Mouse (Mus musculus): ENCODE results near the gene Ciz1. TPM values are rescaled to one million over a fixed set of nuclear protein-coding genes. Genes with fewer than 3 reads are reported as not detected.

The Ciz1 gene
- 252 and 324 TPM in 2 replicates for polyA plus RNA-seq (2012; rRNA removed)

- Histone ChIP-seq H3K4me3 (ENCODE audit: extremely low read depth, insufficient read depth, insufficient read length) (peak within 1 kb of the TSS; percentile 58; the same call in 1 of the 2 replicates), H3K27ac (ENCODE audit: insufficient read depth, low read length) (no peak within 1 kb of the TSS), H3K27me3 (ENCODE audit: control insufficient read depth, insufficient read depth, low read length) (peaks cover 10% of the 10 kb centered on the region), H3K36me3 (ENCODE audit: control insufficient read depth, insufficient read depth, low read length) (no peaks in the 10 kb centered on the region), H3K4me1 (ENCODE audit: control insufficient read depth, insufficient read depth, insufficient read length) (peaks cover 5% of the 10 kb centered on the region; the same call in 1 of the 2 replicates)
- 2% methylated on average over 28 of the region's 52 CpGs for WGBS
- TF ChIP-seq CTCF (IDR thresholded peaks at IDR 0.05; ENCODE audit: extremely low read depth, insufficient read depth, insufficient read length, insufficient replicate concordance) (no peak), POLR2A (IDR thresholded peaks at IDR 0.05; ENCODE audit: low read depth, low read length) (no peak)
- no peak for DNase-seq (ENCODE audit: low read depth in 1 of 2, low spot score in 2 of 2)
These were observed at the start of gene Ciz1 for GRCm38 (mm10) chr2:32352151-32353006. TSS of gene Ciz1 (plus strand) at chr2:32352327.

- H3K4me1 ChIP-seq (ENCODE audit: control insufficient read depth, insufficient read depth, insufficient read length) = no peaks in the 10 kb centered on the region
- WGBS = 96% methylated on average over 10 of the region's 10 CpGs
- peaks cover 48% of the 10 kb centered on the region for H3K36me3 ChIP-seq (ENCODE audit: control insufficient read depth, insufficient read depth, low read length)
These were observed 49.2 kb upstream of the Ciz1 start for GRCm38 (mm10) chr2:32302952-32303351.

GRCm38 (mm10) chr2:32304145-32304832 is 47.8 kb upstream of the Ciz1 start:
- H3K4me1 ChIP-seq (ENCODE audit: control insufficient read depth, insufficient read depth, insufficient read length) = no peaks in the 10 kb centered on the region
- DNase-seq (ENCODE audit: low read depth in 1 of 2, low spot score in 2 of 2) = peak; percentile 11 to 45
- WGBS = 71% methylated on average over 8 of the region's 8 CpGs
- no peak overlapping the region for H3K27ac ChIP-seq (ENCODE audit: insufficient read depth, low read length)
- peaks cover 36% of the 10 kb centered on the region for H3K36me3 ChIP-seq (ENCODE audit: control insufficient read depth, insufficient read depth, low read length)
- H3K4me3 ChIP-seq (ENCODE audit: extremely low read depth, insufficient read depth, insufficient read length) = no peak overlapping the region
- TF ChIP-seq POLR2A (IDR thresholded peaks at IDR 0.05; ENCODE audit: low read depth, low read length) (no peak), CTCF (IDR thresholded peaks at IDR 0.05; ENCODE audit: extremely low read depth, insufficient read depth, insufficient read length, insufficient replicate concordance) (peak; percentile 62; the same call in 1 of the 2 replicates)
- H3K27me3 ChIP-seq (ENCODE audit: control insufficient read depth, insufficient read depth, low read length) = no peaks in the 10 kb centered on the region

More at GRCm38 (mm10) chr2:32302952-32303351, 49.2 kb upstream of the Ciz1 start:
- Histone ChIP-seq H3K27ac (ENCODE audit: insufficient read depth, low read length) (no peak overlapping the region), H3K27me3 (ENCODE audit: control insufficient read depth, insufficient read depth, low read length) (no peaks in the 10 kb centered on the region), H3K4me3 (ENCODE audit: extremely low read depth, insufficient read depth, insufficient read length) (no peak overlapping the region)
- TF ChIP-seq CTCF (IDR thresholded peaks at IDR 0.05; ENCODE audit: extremely low read depth, insufficient read depth, insufficient read length, insufficient replicate concordance) (0 out of 2 replicates have a peak, but pooled peaks have one; percentile 6), POLR2A (IDR thresholded peaks at IDR 0.05; ENCODE audit: low read depth, low read length) (no peak)
- DNase-seq (ENCODE audit: low read depth in 1 of 2, low spot score in 2 of 2) = no peak

- no peak overlapping the region for H3K27ac ChIP-seq (ENCODE audit: insufficient read depth, low read length)
- no peaks in the 10 kb centered on the region for H3K27me3 ChIP-seq (ENCODE audit: control insufficient read depth, insufficient read depth, low read length)
- H3K4me3 ChIP-seq (ENCODE audit: extremely low read depth, insufficient read depth, insufficient read length) = no peak overlapping the region
- WGBS = 93% methylated on average over 5 of the region's 5 CpGs
- H3K4me1 ChIP-seq (ENCODE audit: control insufficient read depth, insufficient read depth, insufficient read length) = no peaks in the 10 kb centered on the region
- H3K36me3 ChIP-seq (ENCODE audit: control insufficient read depth, insufficient read depth, low read length) = peaks cover 31% of the 10 kb centered on the region
- TF ChIP-seq CTCF (IDR thresholded peaks at IDR 0.05; ENCODE audit: extremely low read depth, insufficient read depth, insufficient read length, insufficient replicate concordance) (no peak), POLR2A (IDR thresholded peaks at IDR 0.05; ENCODE audit: low read depth, low read length) (no peak)
- DNase-seq (ENCODE audit: low read depth in 1 of 2, low spot score in 2 of 2) = no peak
These were observed 46.5 kb upstream of the Ciz1 start for GRCm38 (mm10) chr2:32305668-32306067.

GRCm38 (mm10) chr2:32306176-32306575 is 46.0 kb upstream of the Ciz1 start:
- DNase-seq (ENCODE audit: low read depth in 1 of 2, low spot score in 2 of 2) = no peak
- peaks cover 31% of the 10 kb centered on the region for H3K36me3 ChIP-seq (ENCODE audit: control insufficient read depth, insufficient read depth, low read length)
- WGBS = 94% methylated on average over 9 of the region's 9 CpGs
- no peak overlapping the region for H3K27ac ChIP-seq (ENCODE audit: insufficient read depth, low read length)
- no peaks in the 10 kb centered on the region for H3K27me3 ChIP-seq (ENCODE audit: control insufficient read depth, insufficient read depth, low read length)
- H3K4me3 ChIP-seq (ENCODE audit: extremely low read depth, insufficient read depth, insufficient read length) = no peak overlapping the region
- peaks cover 2% of the 10 kb centered on the region; the same call in 1 of the 2 replicates for H3K4me1 ChIP-seq (ENCODE audit: control insufficient read depth, insufficient read depth, insufficient read length)
- no peak for TF ChIP-seq CTCF (IDR thresholded peaks at IDR 0.05; ENCODE audit: extremely low read depth, insufficient read depth, insufficient read length, insufficient replicate concordance)
- TF ChIP-seq POLR2A (IDR thresholded peaks at IDR 0.05; ENCODE audit: low read depth, low read length) = no peak

GRCm38 (mm10) chr2:32307247-32307798 is 44.8 kb upstream of the Ciz1 start:
- Histone ChIP-seq H3K36me3 (ENCODE audit: control insufficient read depth, insufficient read depth, low read length) (peaks cover 28% of the 10 kb centered on the region), H3K4me1 (ENCODE audit: control insufficient read depth, insufficient read depth, insufficient read length) (peaks cover 11% of the 10 kb centered on the region), H3K27me3 (ENCODE audit: control insufficient read depth, insufficient read depth, low read length) (peaks cover 8% of the 10 kb centered on the region), H3K27ac (ENCODE audit: insufficient read depth, low read length) (no peak overlapping the region), H3K4me3 (ENCODE audit: extremely low read depth, insufficient read depth, insufficient read length) (no peak overlapping the region)
- WGBS = 93% methylated on average over 6 of the region's 6 CpGs
- no peak for DNase-seq (ENCODE audit: low read depth in 1 of 2, low spot score in 2 of 2)
- TF ChIP-seq POLR2A (IDR thresholded peaks at IDR 0.05; ENCODE audit: low read depth, low read length) = no peak
- no peak for TF ChIP-seq CTCF (IDR thresholded peaks at IDR 0.05; ENCODE audit: extremely low read depth, insufficient read depth, insufficient read length, insufficient replicate concordance)

Measured in spleen, adult 2 months (tissue).